Mouse (Mus musculus): ENCODE data around the gene Lmln.
"Not testable (repeated sequence)": the region's sequence is repeated elsewhere in the genome, so short reads cannot be mapped to it uniquely, and the experiment has no call there.

Gene Lmln

GRCm38 (mm10) chr16:33062024-33062681, at the start of gene Lmln:
Gene Lmln, plus strand, starts transcription at chr16:33062521.
- in situ Hi-C loops (cut with MboI, MseI): loop anchor here in 1 of 2 experiments (10.0 kb wide), 1 partner anchor 1977 kb away; the partner anchor contains the start of gene Xxylt1

DNA sequence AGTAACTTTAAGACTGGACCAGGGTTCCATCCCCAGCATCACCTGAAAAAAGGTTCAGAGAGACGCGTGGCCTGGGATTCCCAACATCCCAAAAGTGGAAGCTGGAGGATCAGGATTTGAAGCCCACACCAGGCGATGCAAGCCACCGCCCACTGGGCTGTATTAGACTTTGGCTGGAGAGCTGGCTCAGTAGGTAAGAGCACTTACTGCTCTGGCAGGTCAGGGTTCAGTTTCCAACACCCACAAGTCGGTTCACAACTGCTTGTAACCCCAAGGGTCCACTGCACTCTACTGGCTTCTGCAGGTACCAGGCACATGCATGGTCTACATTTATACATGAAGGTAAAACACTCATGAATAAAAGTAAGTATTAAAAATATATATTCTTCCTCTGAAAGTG, 48.5 kb upstream of the Lmln start:
- in situ Hi-C loops (cut with MboI, MseI): no loop called here

GRCm38 (mm10) chr16:33014921-33015320, 47.4 kb upstream of the Lmln start:
- in situ Hi-C loops (cut with MboI, MseI): no loop called here

DNA sequence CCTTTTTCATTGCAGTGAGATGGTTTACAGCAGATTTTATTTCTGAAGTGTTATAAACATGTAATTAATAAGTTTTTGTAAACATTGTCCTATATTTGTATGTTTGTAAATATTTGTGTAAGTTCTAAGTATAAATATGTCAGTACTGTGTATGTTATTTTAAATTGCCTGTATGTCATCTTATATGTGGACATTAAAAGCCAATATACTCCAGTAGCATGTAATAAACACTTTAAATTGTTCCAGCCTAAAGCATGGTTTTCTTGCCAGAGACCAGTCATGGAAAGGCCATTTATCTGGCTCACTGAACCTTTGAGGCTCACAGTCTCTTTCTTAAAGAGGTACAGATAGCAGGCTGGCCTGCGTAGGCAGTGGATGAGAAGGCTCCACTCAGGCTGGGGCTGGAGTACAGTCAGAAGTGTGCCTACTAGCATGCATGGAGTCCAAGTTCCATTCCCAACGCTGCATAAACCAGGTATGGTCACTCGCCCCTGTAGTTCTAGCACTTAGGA, 46.9 kb upstream of the Lmln start:
- in situ Hi-C loops (cut with MboI, MseI): no loop called here

GRCm38 (mm10) chr16:33015986-33016385, 46.3 kb upstream of the Lmln start:
- in situ Hi-C loops (cut with MboI, MseI): no loop called here

- in situ Hi-C loops (cut with MboI, MseI): no loop called here
Observed at GRCm38 (mm10) chr16:33017677-33018349, 44.5 kb upstream of the Lmln start.

GRCm38 (mm10) chr16:33019117-33019770, 43.1 kb upstream of the Lmln start:
- in situ Hi-C loops (cut with MboI, MseI): no loop called here

GRCm38 (mm10) chr16:33021381-33021780, 40.9 kb upstream of the Lmln start:
- in situ Hi-C loops (cut with MboI, MseI): loop anchor here in 1 of 2 experiments (5.0 kb wide), 2 partner anchors 136 to 209 kb away; partner anchors contain the start of gene Smbd1

DNA sequence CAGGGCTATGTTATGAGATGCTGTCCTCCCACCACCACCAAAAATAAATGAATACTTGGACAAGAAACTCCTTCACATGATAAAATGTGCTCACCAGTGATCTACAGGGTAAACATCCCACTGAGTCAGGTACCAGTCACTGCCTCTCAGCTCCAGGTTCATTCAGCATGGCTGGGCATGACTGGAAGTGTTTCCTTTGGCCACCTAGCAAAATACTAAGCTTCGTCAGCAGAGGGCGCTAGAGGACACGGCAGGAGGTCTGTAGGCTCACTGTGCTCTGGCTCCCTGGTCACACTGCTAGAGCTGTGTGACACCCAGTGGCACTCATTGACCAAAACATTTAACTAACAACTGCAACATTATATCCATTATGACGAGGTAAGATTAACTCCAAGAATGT, 38.6 kb upstream of the Lmln start:
- in situ Hi-C loops (cut with MboI, MseI): loop anchor here in 1 of 2 experiments (5.0 kb wide), 2 partner anchors 134 to 211 kb away; partner anchors contain the start of gene Smbd1

- in situ Hi-C loops (cut with MboI, MseI): loop anchor here in 1 of 2 experiments (5.0 kb wide), 2 partner anchors 133 to 212 kb away; partner anchors contain the start of gene Smbd1
Observed at GRCm38 (mm10) chr16:33024456-33025104, 37.7 kb upstream of the Lmln start.

DNA sequence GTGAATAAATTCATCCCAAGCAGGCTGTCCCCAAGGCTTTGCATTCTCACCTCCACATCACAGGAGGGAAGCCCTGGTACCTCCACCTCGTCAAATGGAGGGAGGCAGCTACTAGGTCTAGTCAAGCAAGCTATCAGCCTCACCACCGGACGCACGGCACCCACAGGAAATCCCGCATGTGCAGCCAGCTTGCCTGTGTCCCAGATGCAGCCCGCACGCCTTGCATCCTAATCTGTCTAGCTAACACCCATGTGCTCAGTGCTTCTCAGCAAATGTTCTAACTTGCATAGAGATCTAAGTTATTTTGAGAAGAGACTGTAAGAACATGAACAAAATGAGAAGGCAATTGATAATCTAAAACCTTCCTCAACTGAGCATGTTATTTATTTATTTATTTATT, 36.0 kb upstream of the Lmln start:
- in situ Hi-C loops (cut with MboI, MseI): no loop called here

GRCm38 (mm10) chr16:33036006-33036405, 26.3 kb upstream of the Lmln start:
- in situ Hi-C loops (cut with MboI, MseI): no loop called here

DNA sequence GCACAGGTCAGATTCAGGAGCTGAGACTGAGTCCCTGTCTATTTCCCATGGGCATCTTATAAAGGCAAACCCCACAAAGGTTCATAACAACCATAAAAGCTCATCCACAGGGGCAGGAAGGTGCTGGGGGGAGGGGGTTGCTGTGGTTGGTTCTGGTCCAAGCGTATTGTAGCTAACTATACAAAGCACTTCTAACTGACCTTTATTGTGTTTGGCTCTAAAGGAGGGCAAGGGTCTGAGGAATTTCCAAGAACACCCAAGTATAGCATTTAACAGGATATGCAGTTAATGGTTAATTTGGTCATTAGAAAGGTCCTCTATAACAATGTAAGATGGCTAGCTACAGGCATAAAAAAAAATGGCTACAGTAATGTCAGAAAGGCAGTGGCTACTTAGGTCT, 19.6 kb upstream of the Lmln start:
- in situ Hi-C loops (cut with MboI, MseI): no loop called here

- in situ Hi-C loops (cut with MboI, MseI): no loop called here
Observed at GRCm38 (mm10) chr16:33043268-33043667, 19.1 kb upstream of the Lmln start.

GRCm38 (mm10) chr16:33048004-33048403, 14.3 kb upstream of the Lmln start:
- in situ Hi-C loops (cut with MboI, MseI): no loop called here

DNA sequence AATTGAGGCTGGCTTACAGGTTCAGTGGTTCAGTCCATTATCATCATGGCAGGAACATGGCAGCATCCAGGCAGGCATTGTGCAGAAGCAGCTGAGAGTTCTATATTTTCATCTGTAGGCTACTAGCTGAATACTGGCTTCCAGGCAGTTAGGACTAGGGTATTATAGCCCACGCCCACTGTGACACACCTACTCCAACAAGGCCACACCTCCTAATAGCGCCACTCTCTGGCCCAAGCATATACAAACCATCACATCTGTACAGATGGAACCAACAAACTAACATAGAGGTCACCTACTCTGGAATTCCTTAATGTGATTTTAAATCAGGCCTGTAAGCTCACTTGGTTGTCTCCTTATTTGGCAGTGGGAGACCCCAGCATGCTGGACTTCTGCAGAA, 13.6 kb upstream of the Lmln start:
- in situ Hi-C loops (cut with MboI, MseI): no loop called here

GRCm38 (mm10) chr16:33049809-33050208, 12.5 kb upstream of the Lmln start:
- in situ Hi-C loops (cut with MboI, MseI): no loop called here

- in situ Hi-C loops (cut with MboI, MseI): no loop called here
Observed at GRCm38 (mm10) chr16:33053141-33053540, 9.2 kb upstream of the Lmln start.

GRCm38 (mm10) chr16:33054927-33055326, 7.4 kb upstream of the Lmln start:
- in situ Hi-C loops (cut with MboI, MseI): not testable (repeated sequence)

- in situ Hi-C loops (cut with MboI, MseI): no loop called here
Observed at GRCm38 (mm10) chr16:33055655-33056054, 6.7 kb upstream of the Lmln start.

- in situ Hi-C loops (cut with MboI, MseI): no loop called here
Observed at GRCm38 (mm10) chr16:33056095-33056785, 6.1 kb upstream of the Lmln start, which contains the start of the genes Iqcg and Rpl35a. Gene Iqcg, minus strand, starts transcription at chr16:33056218. Gene Rpl35a, plus strand, starts transcription at chr16:33056453.

Data from T-helper 17 cell (primary cell).